Mouse (Mus musculus): Measurements from ENCODE around the gene Fam193a. TPM values are rescaled to one million over a fixed set of nuclear protein-coding genes. Genes with fewer than 3 reads are reported as not detected.

The Fam193a gene
- polyA plus RNA-seq, 1 experiment = 40.2 TPM

- no peak overlapping the region for H3K27ac ChIP-seq (ENCODE audit: insufficient read depth, low read length)
- H3K9me3 ChIP-seq (replicated peaks; ENCODE audit: control insufficient read depth, insufficient read depth, low read length, poor library complexity, severe bottlenecking) = no peaks in the 10 kb centered on the region
- H3K36me3 ChIP-seq (ENCODE audit: control insufficient read depth, insufficient read depth, low read length, poor library complexity, severe bottlenecking) = no peaks in the 10 kb centered on the region
- no peaks in the 10 kb centered on the region for H3K27me3 ChIP-seq (ENCODE audit: control insufficient read depth, insufficient read depth, low read length, poor library complexity, severe bottlenecking)
- no peaks in the 10 kb centered on the region for H3K4me1 ChIP-seq (ENCODE audit: control insufficient read depth, insufficient read depth, low read length)
- no peak overlapping the region for H3K9ac ChIP-seq (ENCODE audit: low read depth, poor library complexity, severe bottlenecking)
- H3K4me3 ChIP-seq (ENCODE audit: low read depth, low read length) = no peak overlapping the region
- TF ChIP-seq CTCF (IDR thresholded peaks at IDR 0.05; ENCODE audit: low read depth, low read length) (no peak), EP300 (IDR thresholded peaks at IDR 0.05; ENCODE audit: insufficient read depth, low read depth, low read length) (no peak), POLR2A (IDR thresholded peaks at IDR 0.05; ENCODE audit: insufficient read depth, low read length) (no peak)
These were observed 133.1 kb downstream of the Fam193a start for GRCm38 (mm10) chr5:34502821-34503220.

- H3K27ac ChIP-seq (ENCODE audit: insufficient read depth, low read length) = no peak overlapping the region
- H3K9me3 ChIP-seq (replicated peaks; ENCODE audit: control insufficient read depth, insufficient read depth, low read length, poor library complexity, severe bottlenecking) = no peaks in the 10 kb centered on the region
- TF ChIP-seq EP300 (IDR thresholded peaks at IDR 0.05; ENCODE audit: insufficient read depth, low read depth, low read length) (no peak), POLR2A (IDR thresholded peaks at IDR 0.05; ENCODE audit: insufficient read depth, low read length) (no peak), CTCF (IDR thresholded peaks at IDR 0.05; ENCODE audit: low read depth, low read length) (no peak)
These were observed 142.8 kb downstream of the Fam193a start for GRCm38 (mm10) chr5:34512486-34512885.

DNA sequence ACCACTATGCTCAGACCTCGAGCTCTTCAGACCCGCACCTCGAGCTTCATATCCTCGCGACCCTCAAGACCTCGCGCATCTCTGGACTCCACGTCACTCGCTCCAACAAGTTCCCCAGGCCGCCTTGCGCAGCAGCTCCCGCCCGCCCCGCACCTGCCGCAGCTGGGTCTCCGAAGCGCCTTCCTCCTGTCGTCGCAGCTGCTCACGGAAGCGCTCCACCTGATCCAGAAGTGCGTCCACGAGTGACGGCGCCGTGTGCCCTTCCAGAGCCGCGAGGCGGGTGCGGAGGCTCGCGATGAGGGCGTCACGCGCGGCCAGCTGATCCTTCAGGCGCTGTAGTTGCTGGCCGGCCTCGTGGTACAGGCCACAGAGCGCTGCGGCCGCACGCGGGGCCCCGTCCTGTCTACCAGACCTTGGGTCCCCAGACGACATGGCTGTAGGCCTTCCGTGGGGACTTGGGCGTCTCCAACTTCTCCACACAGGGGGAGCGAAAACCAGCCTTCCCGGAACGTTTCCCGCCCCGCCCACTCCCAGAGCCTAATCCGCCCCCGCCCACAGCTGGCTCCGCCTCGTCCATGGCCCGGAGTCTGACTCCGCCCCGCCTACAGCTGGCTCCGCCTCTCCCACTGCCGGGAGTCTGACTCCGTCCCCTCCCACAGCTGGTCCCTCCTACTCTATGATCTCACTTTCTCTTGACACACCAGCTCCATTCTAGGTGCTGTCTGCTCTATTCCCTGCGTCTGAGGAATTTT lies 143.9 kb downstream of the Fam193a start, which contains the start of gene Tnip2:
Gene Tnip2 (minus strand): TSS at position 526 of the 752 bp plus-strand sequence.
- no peak for TF ChIP-seq EP300 (IDR thresholded peaks at IDR 0.05; ENCODE audit: insufficient read depth, low read depth, low read length)
- TF ChIP-seq POLR2A (IDR thresholded peaks at IDR 0.05; ENCODE audit: insufficient read depth, low read length) = no peak
- TF ChIP-seq CTCF (IDR thresholded peaks at IDR 0.05; ENCODE audit: low read depth, low read length) = no peak
- Histone ChIP-seq H3K4me1 (ENCODE audit: control insufficient read depth, insufficient read depth, low read length) (no peaks in the 10 kb centered on the region), H3K36me3 (ENCODE audit: control insufficient read depth, insufficient read depth, low read length, poor library complexity, severe bottlenecking) (no peaks in the 10 kb centered on the region), H3K9ac (ENCODE audit: low read depth, poor library complexity, severe bottlenecking) (peak within 1 kb of the TSS; percentile 79), H3K27ac (ENCODE audit: insufficient read depth, low read length) (no peak within 1 kb of the TSS), H3K9me3 (replicated peaks; ENCODE audit: control insufficient read depth, insufficient read depth, low read length, poor library complexity, severe bottlenecking) (no peaks in the 10 kb centered on the region), H3K27me3 (ENCODE audit: control insufficient read depth, insufficient read depth, low read length, poor library complexity, severe bottlenecking) (no peaks in the 10 kb centered on the region), H3K4me3 (ENCODE audit: low read depth, low read length) (peak within 1 kb of the TSS; percentile 83)

More at GRCm38 (mm10) chr5:34512486-34512885, 142.8 kb downstream of the Fam193a start:
- no peaks in the 10 kb centered on the region for H3K4me1 ChIP-seq (ENCODE audit: control insufficient read depth, insufficient read depth, low read length)
- no peaks in the 10 kb centered on the region for H3K27me3 ChIP-seq (ENCODE audit: control insufficient read depth, insufficient read depth, low read length, poor library complexity, severe bottlenecking)
- no peaks in the 10 kb centered on the region for H3K36me3 ChIP-seq (ENCODE audit: control insufficient read depth, insufficient read depth, low read length, poor library complexity, severe bottlenecking)
- H3K9ac ChIP-seq (ENCODE audit: low read depth, poor library complexity, severe bottlenecking) = no peak overlapping the region
- H3K4me3 ChIP-seq (ENCODE audit: low read depth, low read length) = no peak overlapping the region

DNA sequence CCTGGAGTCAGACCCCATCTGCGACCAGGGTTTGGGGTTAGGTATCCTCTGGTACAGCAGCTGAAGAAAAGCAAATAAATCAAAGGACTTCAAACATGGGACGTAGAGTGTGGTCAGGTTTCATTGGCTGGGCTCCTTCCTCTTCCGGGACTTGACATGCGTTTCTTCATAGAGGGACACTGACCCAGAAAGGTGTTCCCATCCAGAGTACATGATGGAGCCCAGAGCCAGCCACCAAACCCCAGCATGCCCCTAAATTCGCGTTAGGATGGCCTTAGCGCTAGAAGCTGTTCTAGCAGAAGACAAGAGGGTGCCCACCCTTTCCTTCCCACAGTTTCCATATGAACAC lies 144.5 kb downstream of the Fam193a start:
- TF ChIP-seq EP300 (IDR thresholded peaks at IDR 0.05; ENCODE audit: insufficient read depth, low read depth, low read length) = no peak
- TF ChIP-seq CTCF (IDR thresholded peaks at IDR 0.05; ENCODE audit: low read depth, low read length) = no peak
- TF ChIP-seq POLR2A (IDR thresholded peaks at IDR 0.05; ENCODE audit: insufficient read depth, low read length) = no peak
- H3K4me3 ChIP-seq (ENCODE audit: low read depth, low read length) = peak overlapping the region; percentile 41
- no peak overlapping the region for H3K27ac ChIP-seq (ENCODE audit: insufficient read depth, low read length)
- H3K27me3 ChIP-seq (ENCODE audit: control insufficient read depth, insufficient read depth, low read length, poor library complexity, severe bottlenecking) = no peaks in the 10 kb centered on the region
- no peaks in the 10 kb centered on the region for H3K4me1 ChIP-seq (ENCODE audit: control insufficient read depth, insufficient read depth, low read length)
- no peaks in the 10 kb centered on the region for H3K9me3 ChIP-seq (replicated peaks; ENCODE audit: control insufficient read depth, insufficient read depth, low read length, poor library complexity, severe bottlenecking)
- no peaks in the 10 kb centered on the region for H3K36me3 ChIP-seq (ENCODE audit: control insufficient read depth, insufficient read depth, low read length, poor library complexity, severe bottlenecking)
- no peak overlapping the region for H3K9ac ChIP-seq (ENCODE audit: low read depth, poor library complexity, severe bottlenecking)

DNA sequence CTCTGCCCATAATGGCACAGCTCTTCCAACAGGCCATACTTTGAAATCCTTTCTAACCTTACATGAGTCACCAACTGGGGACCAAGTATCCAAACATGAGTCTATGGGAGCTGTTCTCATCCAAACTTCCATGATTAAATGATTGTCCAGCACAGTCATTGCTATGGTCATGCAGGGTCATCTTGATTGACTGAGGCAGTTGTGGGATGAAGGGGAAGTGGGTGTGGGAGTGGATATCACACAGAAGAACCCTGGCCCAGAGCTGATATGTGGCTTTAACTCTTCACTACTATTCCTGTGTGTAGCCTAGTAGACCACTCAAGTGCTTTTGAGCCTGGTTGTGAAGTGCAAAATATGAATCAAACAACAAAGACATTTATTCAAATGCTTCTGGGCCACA lies 145.4 kb downstream of the Fam193a start:
- TF ChIP-seq CTCF (IDR thresholded peaks at IDR 0.05; ENCODE audit: low read depth, low read length) = no peak
- TF ChIP-seq POLR2A (IDR thresholded peaks at IDR 0.05; ENCODE audit: insufficient read depth, low read length) = no peak
- no peak for TF ChIP-seq EP300 (IDR thresholded peaks at IDR 0.05; ENCODE audit: insufficient read depth, low read depth, low read length)
- Histone ChIP-seq H3K9me3 (replicated peaks; ENCODE audit: control insufficient read depth, insufficient read depth, low read length, poor library complexity, severe bottlenecking) (no peaks in the 10 kb centered on the region), H3K27ac (ENCODE audit: insufficient read depth, low read length) (no peak overlapping the region), H3K9ac (ENCODE audit: low read depth, poor library complexity, severe bottlenecking) (no peak overlapping the region), H3K4me3 (ENCODE audit: low read depth, low read length) (no peak overlapping the region), H3K27me3 (ENCODE audit: control insufficient read depth, insufficient read depth, low read length, poor library complexity, severe bottlenecking) (no peaks in the 10 kb centered on the region), H3K36me3 (ENCODE audit: control insufficient read depth, insufficient read depth, low read length, poor library complexity, severe bottlenecking) (no peaks in the 10 kb centered on the region), H3K4me1 (ENCODE audit: control insufficient read depth, insufficient read depth, low read length) (no peaks in the 10 kb centered on the region)

GRCm38 (mm10) chr5:34517913-34518312 lies 148.2 kb downstream of the Fam193a start:
- no peaks in the 10 kb centered on the region for H3K9me3 ChIP-seq (replicated peaks; ENCODE audit: control insufficient read depth, insufficient read depth, low read length, poor library complexity, severe bottlenecking)
- TF ChIP-seq CTCF (IDR thresholded peaks at IDR 0.05; ENCODE audit: low read depth, low read length) = peak; percentile 98
- TF ChIP-seq POLR2A (IDR thresholded peaks at IDR 0.05; ENCODE audit: insufficient read depth, low read length) = no peak
- H3K27ac ChIP-seq (ENCODE audit: insufficient read depth, low read length) = no peak overlapping the region
- no peaks in the 10 kb centered on the region for H3K4me1 ChIP-seq (ENCODE audit: control insufficient read depth, insufficient read depth, low read length)
- H3K9ac ChIP-seq (ENCODE audit: low read depth, poor library complexity, severe bottlenecking) = no peak overlapping the region
- no peaks in the 10 kb centered on the region for H3K36me3 ChIP-seq (ENCODE audit: control insufficient read depth, insufficient read depth, low read length, poor library complexity, severe bottlenecking)
- H3K27me3 ChIP-seq (ENCODE audit: control insufficient read depth, insufficient read depth, low read length, poor library complexity, severe bottlenecking) = no peaks in the 10 kb centered on the region
- no peak overlapping the region for H3K4me3 ChIP-seq (ENCODE audit: low read depth, low read length)
